Mouse (Mus musculus) lung, adult 18-20 months (tissue): ENCODE measurements around the gene Chic2.
A peak's percentile ranks its signal among the peaks of the same experiment; 100 is the strongest.

Source experiments
- DNase-seq, 2 experiments: peaks; one replicate each; pipeline ENCODE4 v3.0.0; 2022; ENCODE audit warnings: mixed read lengths in 2 of 2

The Chic2 gene

DNA sequence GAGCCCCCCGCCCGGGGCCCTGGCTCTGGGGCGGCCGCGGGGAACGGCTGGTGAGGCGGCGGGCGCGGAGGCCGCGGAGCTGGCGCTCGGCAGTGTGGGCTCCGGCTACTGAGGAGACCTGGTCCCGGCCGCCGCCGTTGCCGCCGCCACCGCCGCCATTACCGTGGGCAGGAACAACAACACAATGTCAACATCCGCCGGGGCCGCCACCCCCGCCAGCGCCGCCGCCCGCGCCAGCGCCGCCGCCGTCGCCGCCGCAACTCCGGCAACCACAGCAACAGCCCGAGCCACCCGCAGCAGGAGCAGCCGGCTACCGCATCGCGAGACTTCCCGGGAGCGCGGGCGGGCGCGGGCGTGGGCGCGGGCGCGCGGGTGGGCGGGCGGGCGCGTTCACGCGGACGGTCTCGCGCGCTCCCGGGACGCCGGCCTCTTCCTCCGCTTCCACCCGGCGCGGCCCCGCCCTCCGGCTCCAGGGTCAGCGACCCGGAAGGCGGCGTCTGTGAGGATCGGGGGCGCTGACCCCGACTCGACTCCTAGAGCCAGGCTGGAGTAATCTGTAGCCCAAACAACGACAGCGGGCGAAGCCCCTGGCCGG lies at the start of gene Chic2:
Chic2 (minus strand) TSS at position 465 of the 595 bp plus-strand sequence.
- peak; percentile 88 to 90 for DNase-seq

DNA sequence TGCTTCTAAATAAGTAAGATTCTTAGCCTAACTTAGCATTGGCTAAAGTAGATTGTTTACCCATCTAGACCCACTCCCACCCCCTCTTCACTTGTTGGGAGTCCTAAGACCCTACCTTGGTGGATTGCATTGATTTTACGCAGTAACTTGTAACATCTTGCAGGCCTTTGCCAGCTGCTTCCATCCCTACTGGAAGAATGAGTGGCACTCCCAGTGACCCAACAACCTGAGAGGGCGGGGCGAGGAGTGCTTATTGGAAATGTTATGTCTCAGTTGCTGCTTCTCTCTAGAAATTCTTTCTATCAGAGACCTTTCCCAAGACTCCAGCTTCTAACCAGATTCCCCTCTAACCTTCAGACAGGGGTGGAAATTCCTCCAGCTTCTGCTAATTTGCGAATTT lies 41.3 kb upstream of the Chic2 start:
- no peak for DNase-seq

DNA sequence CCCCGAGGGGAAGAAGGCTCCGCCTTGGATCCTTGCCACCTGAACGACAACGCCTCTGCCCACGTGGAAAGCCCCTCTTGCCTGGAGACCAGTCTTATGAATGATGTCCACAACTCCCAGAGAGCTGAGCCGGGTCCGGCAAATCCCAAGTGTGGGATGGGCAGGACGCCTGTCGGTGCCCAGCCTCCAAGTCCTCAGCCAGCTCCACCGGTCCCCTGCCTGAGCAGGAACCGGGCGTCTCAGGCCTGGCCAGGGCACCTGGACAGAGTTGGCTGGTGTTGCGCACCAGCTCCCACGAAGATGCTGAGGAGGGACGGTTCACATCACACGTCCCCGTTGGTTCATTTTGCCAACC lies 40.9 kb upstream of the Chic2 start:
- DNase-seq = no peak

DNA sequence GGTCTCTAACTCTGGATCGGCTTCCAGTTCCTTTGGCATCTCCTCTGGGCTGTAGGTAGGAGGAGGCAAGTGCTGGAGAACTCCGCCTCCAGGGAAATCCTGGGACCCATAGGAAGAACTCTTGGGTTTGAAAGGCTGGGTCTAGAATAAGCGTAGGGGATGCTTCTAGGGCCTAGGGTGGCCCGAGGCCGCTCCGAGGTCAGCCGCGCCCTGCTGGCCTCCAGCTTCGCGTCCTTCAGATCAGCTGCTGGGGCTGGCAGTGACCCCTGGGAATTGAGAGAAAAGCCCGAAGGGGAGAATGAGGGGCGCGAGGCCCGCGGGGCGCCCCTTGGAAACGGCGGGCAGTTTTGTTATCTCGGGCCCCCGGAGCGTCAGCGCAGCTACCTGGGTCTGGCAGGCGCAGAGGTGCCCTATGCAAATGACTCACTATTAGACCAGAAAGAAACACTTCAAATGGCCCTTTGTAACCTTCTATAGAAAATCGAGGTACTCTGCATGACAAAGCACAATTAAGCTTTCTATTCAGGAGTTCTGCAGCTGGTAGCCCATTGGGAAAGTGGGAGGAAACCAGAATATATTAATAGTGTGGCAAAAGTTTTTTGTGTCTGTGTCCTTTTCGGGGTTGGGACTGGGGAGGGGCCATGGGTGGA lies 40.4 kb upstream of the Chic2 start:
- no peak for DNase-seq

DNA sequence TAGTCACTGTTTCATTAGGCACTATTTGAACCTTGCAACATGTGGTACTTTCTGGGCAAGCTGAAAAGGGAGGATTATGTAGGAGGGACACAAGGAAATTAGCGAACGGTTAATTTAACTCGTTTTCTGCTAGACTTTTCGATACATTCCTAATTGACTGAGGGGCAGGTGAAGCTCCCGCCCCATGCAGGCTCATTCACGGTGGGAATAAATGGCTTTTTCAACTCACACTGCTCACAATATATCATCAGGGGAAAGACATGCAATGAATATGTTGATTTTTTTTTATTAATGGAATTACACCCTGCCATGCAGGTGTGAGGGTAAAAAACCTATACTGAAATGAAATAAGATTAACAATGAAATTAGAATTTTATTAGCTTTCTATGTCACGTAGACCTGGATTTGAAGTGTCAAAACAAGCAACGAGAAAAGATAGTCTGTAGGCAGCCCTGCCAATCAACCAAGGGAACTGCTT lies 39.9 kb upstream of the Chic2 start:
- no peak for DNase-seq

DNA sequence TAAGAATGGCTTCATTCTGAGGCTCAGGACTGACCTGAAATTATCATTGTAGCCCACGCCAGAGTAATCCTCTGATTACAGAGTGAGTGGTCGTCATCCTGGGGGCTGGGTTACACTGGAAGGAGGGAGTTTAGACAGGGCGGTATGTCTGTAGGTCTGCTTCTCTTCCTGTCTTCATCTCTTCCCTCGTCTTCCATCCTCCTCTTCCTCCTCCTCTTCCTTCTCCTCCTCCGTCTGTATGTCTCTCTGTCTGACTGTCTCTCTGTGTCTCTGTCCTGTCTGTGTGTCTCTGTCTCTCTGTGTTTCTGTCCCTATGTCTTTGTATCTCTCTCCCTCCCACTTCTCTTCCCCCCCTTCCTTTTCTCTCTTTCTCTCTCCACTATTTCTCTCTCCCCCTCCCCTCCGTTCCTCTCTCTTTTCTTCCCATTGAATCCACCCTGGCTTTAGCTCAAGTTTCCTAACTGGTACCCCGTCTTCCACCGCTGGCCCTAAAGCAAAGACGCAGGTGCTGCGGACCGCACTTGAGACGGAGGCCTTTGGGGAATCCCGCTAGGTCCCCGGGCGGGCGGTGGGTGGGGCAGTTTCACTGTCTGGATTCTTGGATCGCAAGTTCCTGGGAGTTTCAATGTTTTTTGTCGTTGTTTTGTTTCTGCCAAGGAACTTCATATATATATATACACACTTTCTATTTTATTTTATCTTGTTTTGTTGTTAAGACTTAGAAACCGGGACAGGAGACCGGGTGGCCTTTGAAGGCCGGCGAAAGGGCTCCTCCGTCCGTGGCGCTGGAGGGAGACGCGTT lies 39.2 kb upstream of the Chic2 start:
- DNase-seq = peak in 1 of 2 experiments; percentile 16

DNA sequence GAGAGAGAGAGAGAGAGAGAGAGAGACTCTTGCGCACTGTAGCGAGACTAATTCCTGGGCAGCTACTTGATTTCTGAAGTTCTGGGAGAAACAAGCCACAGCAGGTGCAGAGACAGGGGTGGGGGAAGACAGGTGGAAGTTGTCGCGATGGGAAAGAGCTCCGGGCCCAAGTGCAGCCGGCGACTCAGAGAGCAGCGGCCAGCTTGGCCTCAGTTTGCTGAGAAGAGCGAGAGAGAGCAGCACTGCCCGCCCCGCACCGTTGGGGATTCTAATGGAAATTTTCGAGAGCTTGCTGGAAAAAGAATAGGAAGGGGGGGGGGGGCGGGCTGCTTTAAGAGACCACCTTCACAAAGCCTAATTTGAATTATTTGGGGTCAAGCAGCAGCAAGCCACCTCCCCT lies 38.5 kb upstream of the Chic2 start:
- no peak for DNase-seq

DNA sequence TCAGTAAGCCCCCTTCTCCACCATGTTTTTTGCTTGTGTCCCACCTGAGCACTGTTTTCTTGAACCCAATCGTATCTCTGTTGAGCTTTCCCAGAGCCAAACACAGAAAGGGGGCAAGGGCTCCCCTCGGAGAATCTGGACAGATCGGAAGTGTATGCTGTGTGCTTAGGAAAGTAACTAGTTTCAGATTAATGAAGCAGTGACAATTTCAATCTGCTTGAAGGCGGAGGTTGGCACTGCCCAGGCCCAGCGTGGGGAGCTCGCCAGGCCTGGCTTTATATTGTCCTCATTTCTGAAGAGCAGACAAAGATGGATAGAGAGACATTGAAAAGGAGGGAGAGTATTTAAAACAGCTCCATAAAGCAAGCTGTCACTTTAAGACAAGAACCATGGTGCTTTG lies 37.9 kb upstream of the Chic2 start:
- no peak for DNase-seq

DNA sequence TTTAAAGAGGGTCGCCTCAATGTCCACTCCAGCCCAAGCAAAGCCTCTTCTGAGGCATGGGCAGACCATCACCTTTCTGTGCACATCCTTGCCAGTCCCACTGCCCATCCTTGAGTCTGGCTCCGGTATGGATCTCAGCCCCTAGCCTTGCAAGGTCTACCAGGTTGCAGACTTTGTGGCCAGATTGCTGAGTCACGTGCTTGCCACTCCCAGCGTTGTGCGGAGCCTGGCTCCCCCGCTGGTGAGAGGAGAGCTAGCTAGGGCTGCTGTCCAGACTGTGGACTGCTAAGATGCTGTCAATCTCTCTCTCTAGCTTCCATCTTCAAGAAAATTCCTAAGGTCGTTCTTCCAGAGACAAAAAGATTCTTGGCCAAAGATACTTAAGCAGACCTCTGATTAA lies 35.0 kb upstream of the Chic2 start:
- no peak for DNase-seq

DNA sequence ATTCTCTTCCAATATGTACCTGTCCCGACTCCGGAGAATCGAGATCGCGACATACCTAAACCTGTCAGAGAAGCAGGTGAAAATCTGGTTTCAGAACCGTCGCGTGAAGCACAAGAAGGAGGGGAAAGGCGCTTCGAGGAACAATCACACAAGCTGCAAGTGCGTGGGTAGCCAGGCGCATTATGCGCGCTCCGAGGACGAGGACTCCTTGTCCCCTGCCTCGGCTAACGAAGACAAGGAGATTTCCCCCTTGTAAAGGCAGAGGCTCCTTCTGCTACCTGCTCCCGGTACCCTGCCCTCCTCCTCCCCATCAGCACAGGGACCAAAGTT lies 32.4 kb upstream of the Chic2 start:
- no peak for DNase-seq

DNA sequence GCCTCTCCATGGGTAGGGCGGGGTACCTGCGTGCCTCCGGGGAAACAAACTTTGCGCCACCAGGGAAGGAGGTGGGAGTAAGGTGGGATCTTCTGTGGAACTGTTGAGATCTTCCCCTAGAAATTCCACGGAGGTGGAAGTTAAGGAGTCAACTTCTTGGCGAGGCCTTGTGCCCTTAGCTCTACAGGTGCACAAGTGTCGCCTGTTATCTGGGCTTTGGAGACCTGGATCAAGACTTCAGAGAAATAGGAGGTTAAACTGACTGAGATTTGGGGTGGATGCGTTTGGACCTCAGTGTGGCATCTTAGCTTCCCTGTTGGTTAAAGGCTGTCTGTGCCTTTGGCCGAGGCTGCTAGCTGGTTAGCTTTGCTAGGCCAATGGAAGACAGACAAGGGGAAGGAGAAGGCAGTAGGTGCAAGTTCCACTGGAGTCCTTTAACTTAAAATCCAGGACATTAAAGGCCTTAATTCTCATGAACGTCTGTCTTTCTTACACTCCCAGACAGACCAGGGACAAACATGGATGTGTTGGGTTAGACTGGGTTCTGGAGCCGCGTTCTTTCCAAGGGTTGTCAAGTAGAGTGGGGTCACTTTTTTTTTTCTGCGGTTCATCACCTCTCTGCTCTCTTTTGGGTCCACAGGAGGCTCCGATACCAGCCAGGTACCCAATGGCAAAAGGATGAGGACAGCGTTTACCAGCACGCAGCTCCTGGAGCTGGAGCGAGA lies 31.9 kb upstream of the Chic2 start:
- no peak for DNase-seq

DNA sequence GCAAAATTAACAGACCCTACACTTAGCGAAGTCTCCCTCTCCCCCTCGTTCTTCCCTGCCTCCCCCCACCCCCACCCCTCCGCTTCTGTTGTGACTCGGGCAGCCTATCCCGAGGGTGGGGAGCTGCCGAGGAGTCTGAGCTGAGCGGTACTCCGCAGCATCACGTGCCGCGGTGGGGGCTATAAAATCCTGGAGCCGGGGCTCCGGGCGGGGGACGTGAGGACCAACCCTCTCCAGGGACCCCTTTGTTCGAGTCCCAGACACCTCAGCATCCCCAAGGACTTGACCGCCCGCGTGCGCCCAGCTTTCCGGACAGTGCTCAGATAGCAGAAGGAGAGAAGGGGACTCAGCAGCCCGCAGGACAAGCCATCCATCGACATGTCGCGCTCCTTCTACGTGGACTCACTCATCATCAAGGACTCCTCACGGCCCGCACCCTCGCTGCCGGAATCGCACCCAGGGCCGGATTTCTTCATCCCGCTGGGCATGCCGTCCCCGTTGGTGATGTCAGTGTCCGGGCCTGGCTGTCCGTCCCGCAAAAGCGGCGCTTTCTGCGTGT lies 30.9 kb upstream of the Chic2 start, which contains the start of gene Gsx2:
Gsx2 (plus strand) TSS at position 219 of the 559 bp plus-strand sequence.
- no peak for DNase-seq

DNA sequence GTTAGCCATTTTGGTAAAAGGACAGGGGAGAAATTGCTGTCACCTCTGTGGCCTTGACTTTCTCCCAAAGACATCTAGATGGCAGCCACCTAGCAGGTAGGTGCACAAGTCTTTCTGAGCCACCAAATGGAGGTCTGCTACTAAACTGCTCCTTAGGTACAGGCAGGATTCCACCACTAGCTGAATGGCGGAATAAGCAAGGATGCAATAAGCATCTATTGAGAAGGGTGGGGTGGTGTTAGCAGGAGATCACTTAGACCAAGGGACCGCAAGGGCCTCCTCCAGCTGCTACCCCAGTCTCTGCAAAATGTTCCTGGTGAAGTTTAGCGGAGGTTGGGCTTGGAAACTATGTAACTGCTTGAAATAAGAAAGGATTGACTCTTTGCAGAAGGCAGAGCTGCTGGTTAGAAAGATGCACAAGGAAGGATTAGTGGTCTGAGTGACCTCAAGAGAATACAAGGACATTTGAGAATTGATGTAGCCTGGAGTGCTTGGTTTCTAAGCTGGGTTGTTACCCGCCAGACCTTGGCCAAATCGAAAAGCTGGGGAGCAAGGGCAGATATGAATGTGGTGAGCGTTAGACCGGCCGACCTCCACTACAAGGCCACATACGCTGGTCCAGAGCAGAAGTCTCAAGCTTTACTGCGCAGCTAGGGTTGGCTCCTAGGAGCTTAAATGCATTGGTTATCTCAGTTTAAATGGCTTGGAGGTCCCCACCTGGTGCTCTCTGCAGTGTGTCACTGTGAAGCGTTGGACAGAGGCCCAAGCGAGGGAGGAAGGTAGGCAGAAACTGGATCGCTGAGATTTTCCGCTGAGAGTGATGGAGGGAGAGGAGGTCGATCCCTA lies 30.2 kb upstream of the Chic2 start:
- no peak for DNase-seq

DNA sequence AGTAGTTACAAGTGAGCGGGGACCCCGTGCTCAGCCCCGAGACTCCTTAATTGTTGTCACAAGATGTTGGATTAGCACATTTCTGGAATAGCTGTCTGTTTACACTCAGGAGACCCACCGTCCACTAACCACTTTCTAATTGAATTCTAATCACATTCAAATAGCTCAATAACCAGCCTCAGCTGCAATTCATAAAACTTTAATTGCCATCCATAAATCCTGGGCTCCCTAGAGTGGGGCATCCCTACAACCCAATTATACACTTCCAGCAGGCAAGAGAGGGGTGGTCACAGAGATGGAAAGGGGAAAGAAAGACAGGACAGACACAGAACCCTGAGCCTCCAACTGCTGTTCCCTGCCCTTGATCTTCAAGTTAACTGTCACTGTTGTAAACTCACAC lies 29.6 kb upstream of the Chic2 start:
- DNase-seq = no peak

DNA sequence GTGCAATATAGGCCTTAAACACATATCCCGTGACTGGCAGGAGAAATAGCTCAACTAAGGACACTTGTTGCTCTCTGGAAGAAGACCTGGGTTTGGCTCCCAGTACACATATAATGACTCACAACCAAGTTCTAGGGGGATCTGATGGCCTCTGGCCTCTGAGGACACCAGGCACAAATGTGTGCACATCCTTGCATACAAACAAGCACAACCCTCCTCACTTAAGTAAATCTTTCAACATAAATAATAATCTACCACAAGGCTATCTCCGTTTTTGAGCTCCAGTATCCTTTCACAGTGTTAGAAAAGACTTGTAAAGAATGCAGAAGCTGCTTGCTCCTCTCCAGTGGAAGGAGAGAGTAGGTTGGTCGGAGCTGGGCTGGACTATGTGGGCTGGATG lies 29.1 kb upstream of the Chic2 start:
- DNase-seq = no peak

DNA sequence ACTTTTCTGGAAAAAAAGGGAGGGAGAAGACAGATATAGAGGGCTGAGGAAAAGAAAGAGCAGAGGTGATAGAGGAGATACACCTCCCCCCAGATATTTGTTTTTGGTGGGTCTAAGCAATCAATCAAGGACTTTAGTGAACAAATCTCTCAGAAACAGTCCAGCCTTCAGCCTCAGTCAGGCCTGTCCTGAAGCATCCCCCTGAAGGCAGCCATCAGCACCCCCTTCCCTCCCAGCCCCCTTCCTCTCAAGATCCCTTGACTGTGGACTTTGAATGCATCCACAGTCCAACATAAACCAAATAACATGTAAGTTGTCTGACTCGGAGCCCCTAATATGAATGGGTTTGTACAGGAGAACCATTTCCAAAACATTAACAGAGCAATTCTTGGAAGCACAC lies 28.6 kb upstream of the Chic2 start:
- no peak for DNase-seq

DNA sequence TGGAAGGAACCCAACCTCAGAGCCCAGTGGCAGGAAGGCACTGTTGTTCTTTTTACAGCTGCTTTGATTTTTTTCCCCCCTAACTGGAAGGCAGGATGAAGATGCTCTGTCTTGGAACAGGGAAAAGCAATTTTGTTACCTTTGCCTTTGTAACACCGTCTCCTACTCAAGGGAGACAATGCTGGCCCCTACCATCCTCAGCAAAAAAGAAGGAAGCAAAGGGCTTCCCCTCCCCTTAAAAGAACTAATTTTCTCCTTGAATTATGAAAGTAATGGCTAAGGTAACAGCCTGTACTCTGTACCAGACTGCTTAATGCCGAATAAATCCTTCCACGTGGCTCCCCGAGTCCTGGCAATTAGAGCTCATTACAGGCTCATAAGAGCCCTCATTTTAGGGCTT lies 28.0 kb upstream of the Chic2 start:
- DNase-seq = no peak

DNA sequence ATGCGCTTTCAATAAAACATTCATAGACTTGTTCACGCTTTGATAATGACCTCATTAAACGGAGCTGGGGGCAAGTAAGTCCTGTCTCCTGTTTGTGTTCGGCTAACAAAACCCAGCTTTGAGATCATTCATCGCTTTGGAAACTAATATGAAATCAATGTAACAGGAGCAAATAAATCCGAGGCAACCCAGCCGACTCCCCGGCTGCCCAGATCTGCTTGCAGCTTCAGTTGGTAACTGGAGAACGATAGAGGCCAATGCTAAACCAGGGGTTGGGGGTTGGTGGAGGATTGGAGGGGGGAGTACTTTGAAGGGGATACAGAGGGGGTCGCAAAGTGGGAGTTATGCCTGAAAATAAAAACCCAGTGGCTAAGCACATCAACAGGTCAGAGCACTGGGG lies 27.4 kb upstream of the Chic2 start:
- no peak for DNase-seq

DNA sequence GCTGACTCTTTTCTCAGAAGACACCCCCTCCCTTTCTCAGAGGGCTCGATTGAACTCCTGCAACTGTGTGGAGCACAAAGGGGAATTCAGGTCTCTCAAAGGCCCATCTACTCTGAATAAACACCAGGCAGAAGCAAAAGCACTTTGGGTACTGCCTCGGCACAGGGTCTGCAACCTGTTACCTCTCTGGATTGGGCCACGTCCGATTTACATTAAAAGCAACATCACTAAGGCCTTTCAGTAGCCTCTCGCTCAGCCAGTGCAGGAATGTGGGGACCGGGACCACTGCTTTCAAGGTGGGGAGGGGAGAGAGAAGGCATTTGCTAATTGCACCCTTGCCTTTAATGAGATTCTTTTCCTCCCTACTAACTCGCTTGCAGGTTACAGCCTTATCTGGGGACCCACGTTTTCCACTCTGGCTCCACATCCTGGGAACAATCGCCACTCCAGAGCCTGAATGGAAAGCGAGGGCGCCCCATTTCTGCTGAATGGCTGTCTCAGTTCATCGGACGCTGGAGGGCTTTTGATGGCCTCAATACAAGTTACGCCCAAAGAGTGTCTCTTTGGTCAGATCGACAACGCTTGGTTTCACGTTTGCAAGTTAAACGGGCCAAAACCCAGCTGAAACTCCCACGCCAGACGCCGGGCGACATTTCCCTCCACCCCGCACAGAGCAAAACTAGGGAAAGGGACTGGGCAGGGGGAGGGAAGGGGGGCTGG lies 26.2 kb upstream of the Chic2 start:
- no peak for DNase-seq

DNA sequence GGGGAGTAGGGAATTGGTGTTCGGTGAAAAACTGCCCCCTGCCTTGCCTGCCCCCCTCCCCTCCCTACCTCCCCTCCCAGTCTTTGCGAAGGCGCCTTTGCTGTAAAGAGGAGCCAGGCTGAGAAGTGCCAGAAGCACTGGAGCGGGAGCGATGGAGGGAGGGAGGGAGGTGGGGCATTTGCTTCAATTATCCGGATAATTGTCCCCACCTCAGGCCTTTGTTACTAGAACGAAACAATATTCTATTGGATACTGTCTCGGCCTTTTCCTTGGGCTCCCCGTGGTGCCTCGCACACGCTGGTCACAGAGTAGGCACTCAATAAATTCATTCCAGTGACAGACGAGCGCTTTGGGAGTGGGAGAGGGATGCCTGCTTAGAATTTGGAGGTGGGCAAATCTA lies 25.6 kb upstream of the Chic2 start:
- DNase-seq = no peak

DNA sequence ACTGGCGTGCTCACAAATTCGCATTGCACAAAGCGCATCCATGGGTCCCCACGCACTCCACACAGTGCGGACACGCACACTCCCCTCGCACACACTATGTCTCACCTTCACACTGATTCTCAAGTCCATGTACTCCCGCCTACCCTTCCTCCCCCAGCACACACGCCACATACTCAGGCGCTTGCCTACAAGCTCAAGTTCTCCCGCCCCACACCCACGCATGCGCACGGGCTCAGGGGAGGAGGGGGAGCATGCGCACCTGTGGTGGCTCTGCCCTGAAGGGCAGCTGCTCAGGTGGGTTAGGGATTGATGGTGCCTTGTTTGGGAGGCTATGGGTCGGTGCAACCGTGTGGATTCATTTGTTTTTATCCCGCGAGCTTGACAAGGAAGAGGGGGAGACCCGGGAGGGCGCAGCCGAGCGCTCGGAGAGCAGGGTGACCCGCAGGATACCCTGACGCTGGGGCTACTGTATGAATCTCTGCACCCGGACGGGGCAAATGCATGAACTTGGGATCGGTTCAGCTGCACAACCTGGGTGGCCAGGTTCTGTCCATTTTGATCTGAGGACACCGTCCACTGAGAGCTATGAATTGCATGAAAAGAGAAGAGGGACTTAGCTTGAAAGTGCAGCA lies 22.7 kb upstream of the Chic2 start:
- DNase-seq = peak; percentile 34 to 36
